Mouse (Mus musculus) kidney, embryonic 16.5 days (tissue): ENCODE results near the gene Hba-x. TPM values are rescaled to one million over a fixed set of nuclear protein-coding genes. Genes with fewer than 3 reads are reported as not detected.

Experiments used
- ATAC-seq: fragments of 200-750 bp; cut with Nextera tagmentation; 2 replicates; pipeline ENCODE4 v1.8.0; 2017; ENCODE audit warnings: moderate TSS enrichment; ENCODE audit not compliant: low FRiP score, low TSS enrichment
- H3K27ac ChIP-seq: fragments of 300-500 bp; sonication (generic); 2 replicates; pipeline ENCODE4 v1.5.1; 2014; ENCODE audit warnings: low read length
- H3K27me3 ChIP-seq: fragments of 300-500 bp; sonication (generic); 2 replicates; pipeline ENCODE4 v1.6.1; 2014; ENCODE audit warnings: low read length, control low read depth, mixed read lengths; ENCODE audit not compliant: insufficient read depth
- H3K36me3 ChIP-seq: fragments of 300-500 bp; sonication (generic); 2 replicates; pipeline ENCODE4 v1.6.1; 2014; ENCODE audit warnings: low read length, control low read depth, mixed read lengths; ENCODE audit not compliant: insufficient read depth
- H3K4me1 ChIP-seq: fragments of 300-500 bp; sonication (generic); 2 replicates; pipeline ENCODE4 v1.6.1; 2014; ENCODE audit warnings: low read length, control low read depth, mixed read lengths; ENCODE audit not compliant: insufficient read depth
- H3K4me2 ChIP-seq: fragments of 300-500 bp; sonication (generic); replicated peaks from 2 replicates; pipeline ENCODE4 v1.6.1; 2014; ENCODE audit warnings: low read depth, low read length
- H3K4me3 ChIP-seq: fragments of 300-500 bp; sonication (generic); 2 replicates; pipeline ENCODE4 v1.5.1; 2014; ENCODE audit warnings: mild to moderate bottlenecking, low read length
- H3K9ac ChIP-seq: fragments of 300-500 bp; sonication (generic); replicated peaks from 2 replicates; pipeline ENCODE4 v1.6.1; 2014; ENCODE audit warnings: low read length
- H3K9me3 ChIP-seq: fragments of 300-500 bp; sonication (generic); 2 replicates; pipeline ENCODE4 v1.6.1; 2016; ENCODE audit warnings: low read length, control low read depth
- WGBS: fragments of 180-500 bp; shearing (Covaris S2); extraction: QIAGEN DNeasy Blood & Tissue Kit; methylation state at CpG from one replicate; pipeline ENCODE4 v1.1.7; 2014; 5-methylcytosine and 5-hydroxymethylcytosine counted together
- polyA plus RNA-seq: library from polyadenylated mRNA; unstranded; fragments of >200 nt; fragmentation: Nextera tagmentation; extraction: Ambion mirVana; gene quantifications from 2 replicates; pipeline ENCODE4 v1.2.1, GENCODE M21; 2015

The Hba-x gene
- polyA plus RNA-seq, 1 experiment from 2014 or later = 20.0 TPM

DNA sequence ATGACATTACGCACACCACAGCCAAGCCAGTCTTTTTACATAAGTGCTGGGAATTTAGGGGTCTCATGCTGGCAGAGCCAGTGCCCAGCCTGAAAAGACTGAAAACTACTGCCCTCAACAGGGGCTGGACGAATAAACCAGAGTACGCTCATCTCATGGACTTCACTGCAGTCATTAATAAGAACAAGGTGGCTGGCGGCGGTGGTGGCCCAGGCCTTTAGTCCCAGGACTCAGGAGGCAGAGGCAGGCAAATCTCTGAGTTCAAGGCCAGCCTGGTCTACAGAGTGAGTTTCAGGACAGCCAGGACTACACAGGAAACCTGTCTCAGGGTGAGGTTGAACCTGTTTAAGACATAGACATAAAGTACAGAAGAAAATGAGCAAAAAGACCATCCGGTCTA lies 10.0 kb upstream of the Hba-x start:
- 91% methylated on average over 6 of the region's 6 CpGs for WGBS
- 0 out of 2 replicates have a peak overlapping the region, but pooled peaks have one; percentile 18 for H3K9ac ChIP-seq

DNA sequence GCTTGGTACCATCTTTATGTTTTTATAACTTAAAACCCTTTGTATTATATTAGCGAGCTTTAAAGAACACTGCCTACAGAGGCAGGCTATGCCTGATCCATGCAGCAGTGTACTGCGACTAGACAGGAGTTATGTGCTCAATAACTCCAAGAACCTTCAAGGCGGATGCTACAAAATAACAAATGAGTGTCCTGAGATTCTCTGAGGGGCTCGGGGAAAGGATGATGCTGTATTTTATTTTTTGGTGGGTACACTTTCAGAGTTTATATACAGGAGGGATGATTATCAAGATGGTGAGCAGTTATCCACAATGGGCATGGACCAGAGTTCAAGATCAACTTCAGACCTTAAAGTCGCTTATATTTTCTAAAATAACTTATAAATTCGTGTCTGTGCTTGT lies 9.4 kb upstream of the Hba-x start:
- Histone ChIP-seq H3K27me3 (peaks cover 3% of the 10 kb centered on the region; the same call in 1 of the 2 replicates), H3K27ac (peak overlapping the region; percentile 96), H3K4me3 (peak overlapping the region; percentile 87), H3K36me3 (no peaks in the 10 kb centered on the region), H3K4me2 (peak overlapping the region; percentile 72), H3K9me3 (no peaks in the 10 kb centered on the region), H3K4me1 (peaks cover 15% of the 10 kb centered on the region), H3K9ac (peak overlapping the region; percentile 94)
- no peak for ATAC-seq
- WGBS = 22% methylated on average over 6 of the region's 6 CpGs

More for the DNA sequence above, 10.0 kb upstream of the Hba-x start:
- H3K36me3 ChIP-seq = no peaks in the 10 kb centered on the region
- H3K4me3 ChIP-seq = no peak overlapping the region
- no peaks in the 10 kb centered on the region for H3K9me3 ChIP-seq
- H3K4me1 ChIP-seq = peaks cover 15% of the 10 kb centered on the region
- H3K27me3 ChIP-seq = no peaks in the 10 kb centered on the region
- H3K27ac ChIP-seq = no peak overlapping the region
- ATAC-seq = no peak
- no peak overlapping the region for H3K4me2 ChIP-seq

DNA sequence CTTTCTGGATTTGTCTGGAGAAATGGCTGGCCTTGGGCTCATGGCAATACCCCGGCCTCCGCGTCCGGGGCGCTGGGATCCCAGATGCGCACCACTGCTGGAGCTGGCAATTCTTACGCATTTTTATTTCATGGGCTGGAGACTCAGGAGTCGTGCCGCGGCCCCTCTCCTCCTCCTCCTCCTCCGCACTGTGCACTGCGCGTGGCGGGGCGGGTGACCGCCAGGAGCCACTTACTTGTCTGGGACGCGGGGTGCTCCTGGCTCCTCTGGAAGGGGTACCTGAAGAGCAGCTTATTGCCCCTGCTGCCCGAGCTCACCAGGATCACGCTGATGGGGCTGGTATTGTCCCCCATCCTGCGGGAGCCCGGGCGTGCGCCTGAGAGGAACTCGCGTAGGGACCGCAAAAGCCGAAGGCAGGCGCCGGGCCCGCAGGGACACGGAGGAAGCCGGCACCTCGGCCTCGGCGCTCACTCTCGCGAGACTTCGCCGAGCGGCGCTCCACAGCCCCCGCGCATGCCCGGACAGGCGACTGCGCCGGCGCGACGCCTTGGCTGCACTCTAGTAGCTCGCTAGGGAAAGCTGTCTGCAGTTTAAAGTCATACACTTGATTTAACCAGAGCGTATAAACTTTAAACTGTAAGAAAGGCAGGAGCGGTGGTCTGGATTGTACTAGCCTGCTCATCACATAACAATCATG lies 8.9 kb upstream of the Hba-x start, which contains the start of gene Nprl3:
Gene Nprl3, minus strand, starts transcription at position 520 of the 697 bp plus-strand sequence.
- no peaks in the 10 kb centered on the region for H3K36me3 ChIP-seq
- H3K9me3 ChIP-seq = no peaks in the 10 kb centered on the region
- H3K27ac ChIP-seq = peak within 1 kb of the TSS; percentile 96
- WGBS = under 1% methylated on average over 54 of the region's 54 CpGs
- H3K4me1 ChIP-seq = peaks cover 15% of the 10 kb centered on the region
- ATAC-seq = peak; percentile 99
- peak within 1 kb of the TSS; percentile 94 for H3K9ac ChIP-seq
- peak within 1 kb of the TSS; percentile 72 for H3K4me2 ChIP-seq
- H3K27me3 ChIP-seq = peaks cover 3% of the 10 kb centered on the region; the same call in 1 of the 2 replicates
- H3K4me3 ChIP-seq = peak within 1 kb of the TSS; percentile 87

DNA sequence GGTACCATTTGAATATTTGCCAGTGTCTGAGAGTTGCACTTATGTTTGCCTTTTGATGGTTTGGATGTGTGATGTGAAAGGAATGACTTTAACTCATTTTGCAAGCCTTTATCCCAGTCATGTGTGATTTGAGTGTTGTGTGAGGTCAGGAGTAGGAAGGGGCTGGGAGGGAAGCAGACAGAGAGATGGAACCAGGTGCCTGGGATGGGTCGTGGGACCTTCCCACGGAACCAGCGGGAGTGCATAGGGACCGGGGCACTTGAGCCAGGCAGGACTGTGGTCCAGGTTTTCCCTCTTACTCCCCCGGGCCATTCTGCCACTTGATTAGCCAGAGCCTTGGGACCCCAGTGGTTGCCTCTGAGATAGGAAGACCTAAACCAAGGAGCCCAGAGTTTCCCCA lies 8.2 kb upstream of the Hba-x start:
- peaks cover 3% of the 10 kb centered on the region; the same call in 1 of the 2 replicates for H3K27me3 ChIP-seq
- no peaks in the 10 kb centered on the region for H3K9me3 ChIP-seq
- H3K9ac ChIP-seq = peak overlapping the region; percentile 94
- peak; percentile 33 for ATAC-seq
- H3K4me3 ChIP-seq = peak overlapping the region; percentile 87
- 19% methylated on average over 5 of the region's 5 CpGs for WGBS
- H3K27ac ChIP-seq = peak overlapping the region; percentile 60; the same call in 1 of the 2 replicates
- H3K4me1 ChIP-seq = peaks cover 15% of the 10 kb centered on the region
- H3K36me3 ChIP-seq = no peaks in the 10 kb centered on the region
- peak overlapping the region; percentile 72 for H3K4me2 ChIP-seq

DNA sequence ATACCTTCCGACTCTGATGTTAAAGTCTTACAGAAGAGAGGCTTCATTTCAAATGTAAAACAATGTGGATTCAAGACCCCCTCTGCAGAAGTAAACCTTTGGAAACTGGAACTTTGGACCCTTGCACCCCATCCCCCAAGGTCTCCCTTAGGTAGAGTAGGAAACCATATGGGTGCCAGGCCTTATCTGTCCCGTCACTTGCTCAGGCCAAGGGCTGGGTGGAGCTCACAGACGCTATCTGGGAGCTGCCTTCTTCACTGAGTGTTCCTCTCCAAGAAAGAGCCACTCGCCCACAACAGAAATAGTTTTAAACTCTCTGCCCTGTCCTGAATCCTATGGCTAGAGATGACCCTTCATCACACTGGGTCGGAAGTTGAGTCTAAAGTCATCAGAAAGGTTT lies 7.2 kb upstream of the Hba-x start:
- H3K4me3 ChIP-seq = no peak overlapping the region
- H3K27me3 ChIP-seq = peaks cover 3% of the 10 kb centered on the region; the same call in 1 of the 2 replicates
- H3K9ac ChIP-seq = no peak overlapping the region
- H3K36me3 ChIP-seq = no peaks in the 10 kb centered on the region
- no peak for ATAC-seq
- peaks cover 15% of the 10 kb centered on the region for H3K4me1 ChIP-seq
- no peaks in the 10 kb centered on the region for H3K9me3 ChIP-seq
- H3K27ac ChIP-seq = no peak overlapping the region
- H3K4me2 ChIP-seq = no peak overlapping the region
- WGBS = 87% methylated on average over 5 of the region's 5 CpGs

DNA sequence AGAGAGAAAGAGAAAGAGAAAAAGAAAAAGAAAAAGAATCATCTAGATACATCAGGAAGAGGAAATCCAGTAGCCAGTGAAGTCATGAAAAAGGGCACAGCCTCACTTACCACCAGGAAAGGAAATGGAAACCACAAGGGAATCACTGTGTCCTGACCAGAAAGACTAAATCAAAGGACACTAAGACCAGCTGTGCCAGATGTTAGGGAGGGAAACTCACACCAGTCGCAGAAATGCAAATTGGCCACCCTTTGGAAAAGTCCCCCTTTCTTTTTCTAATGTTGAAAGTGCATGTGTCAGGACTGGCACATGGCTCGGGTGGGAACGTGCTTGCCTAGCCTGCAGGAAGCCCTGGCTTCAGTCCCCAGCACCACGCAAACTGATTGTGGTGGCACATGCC lies 5.0 kb upstream of the Hba-x start:
- Histone ChIP-seq H3K9ac (no peak overlapping the region), H3K36me3 (no peaks in the 10 kb centered on the region), H3K27ac (no peak overlapping the region), H3K27me3 (peaks cover 3% of the 10 kb centered on the region; the same call in 1 of the 2 replicates), H3K4me1 (peaks cover 9% of the 10 kb centered on the region), H3K9me3 (no peaks in the 10 kb centered on the region), H3K4me3 (no peak overlapping the region), H3K4me2 (no peak overlapping the region)
- ATAC-seq = no peak
- 51% methylated on average over 4 of the region's 4 CpGs for WGBS

DNA sequence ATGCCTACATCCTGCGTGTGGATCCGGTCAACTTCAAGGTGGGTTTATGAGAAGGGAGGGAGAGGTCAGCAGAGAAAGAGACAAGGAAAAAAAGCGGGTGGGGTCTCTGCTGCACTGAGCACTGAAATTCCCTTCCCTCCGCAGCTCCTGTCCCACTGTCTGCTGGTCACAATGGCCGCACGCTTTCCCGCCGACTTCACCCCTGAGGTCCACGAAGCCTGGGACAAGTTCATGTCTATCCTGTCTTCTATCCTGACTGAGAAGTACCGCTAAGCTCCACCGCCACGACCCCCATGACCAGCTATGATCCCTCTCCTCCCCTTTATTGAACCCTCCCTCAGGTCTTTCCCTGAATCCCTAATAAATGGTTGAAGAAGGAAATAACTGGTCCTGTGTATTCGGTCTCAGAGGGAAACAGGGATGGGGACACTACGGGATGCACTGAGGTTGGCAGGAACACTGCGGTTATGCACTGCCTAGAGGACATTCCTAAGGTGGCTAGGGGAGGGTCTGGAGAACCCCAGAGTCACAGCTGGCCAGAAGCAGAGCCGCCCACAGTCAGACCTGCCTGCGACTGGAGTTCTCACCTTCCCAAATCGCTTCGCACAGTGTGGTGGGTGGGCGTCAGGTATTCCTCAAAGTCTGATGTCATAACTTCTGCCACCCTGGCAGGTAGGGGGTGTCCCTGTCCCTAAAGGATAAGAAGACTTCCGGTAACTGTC lies 1.7 kb downstream of the Hba-x start:
- Histone ChIP-seq H3K36me3 (no peaks in the 10 kb centered on the region), H3K27me3 (peaks cover 6% of the 10 kb centered on the region; the same call in 1 of the 2 replicates), H3K9ac (no peak overlapping the region), H3K4me3 (no peak overlapping the region), H3K27ac (no peak overlapping the region), H3K4me1 (no peaks in the 10 kb centered on the region), H3K9me3 (no peaks in the 10 kb centered on the region), H3K4me2 (no peak overlapping the region)
- 74% methylated on average over 21 of the region's 21 CpGs for WGBS
- ATAC-seq = no peak

DNA sequence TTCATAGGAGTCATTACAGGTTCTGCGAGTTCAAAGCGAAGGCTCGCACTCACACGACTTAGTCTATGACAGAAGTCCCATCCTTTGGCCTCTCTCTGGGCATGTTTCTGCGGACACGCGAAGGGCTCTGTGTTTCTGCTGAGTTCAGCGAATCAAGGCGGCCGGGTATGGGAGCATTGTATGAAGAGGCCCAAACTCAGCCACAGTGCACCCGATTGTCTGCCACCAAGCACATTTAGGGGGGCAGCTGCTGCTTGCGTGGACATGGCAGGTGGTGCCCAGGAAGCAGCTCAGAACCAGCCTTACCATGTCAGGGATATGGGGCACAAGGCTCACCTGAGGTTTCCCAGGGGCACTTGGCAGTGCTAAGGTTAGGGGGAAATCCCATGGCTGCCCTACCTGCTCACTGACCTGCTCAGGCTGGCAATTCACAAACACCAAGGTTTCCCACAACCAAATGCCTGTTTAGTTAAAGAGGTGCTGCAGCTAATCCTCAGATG lies 2.3 kb downstream of the Hba-x start:
- Histone ChIP-seq H3K27ac (no peak overlapping the region), H3K36me3 (no peaks in the 10 kb centered on the region), H3K9ac (no peak overlapping the region), H3K4me2 (no peak overlapping the region), H3K9me3 (no peaks in the 10 kb centered on the region), H3K4me3 (no peak overlapping the region), H3K27me3 (peaks cover 6% of the 10 kb centered on the region; the same call in 1 of the 2 replicates), H3K4me1 (no peaks in the 10 kb centered on the region)
- 79% methylated on average over 12 of the region's 12 CpGs for WGBS
- ATAC-seq = no peak

GRCm38 (mm10) chr11:32280646-32281045 lies 4.4 kb downstream of the Hba-x start:
- no peak for ATAC-seq
- H3K4me1 ChIP-seq = no peaks in the 10 kb centered on the region
- H3K9me3 ChIP-seq = no peaks in the 10 kb centered on the region
- H3K36me3 ChIP-seq = no peaks in the 10 kb centered on the region
- no peak overlapping the region for H3K27ac ChIP-seq
- 38% methylated on average over 2 of the region's 2 CpGs for WGBS
- peaks cover 6% of the 10 kb centered on the region; the same call in 1 of the 2 replicates for H3K27me3 ChIP-seq
- H3K4me2 ChIP-seq = no peak overlapping the region
- no peak overlapping the region for H3K4me3 ChIP-seq
- H3K9ac ChIP-seq = no peak overlapping the region
